Mouse (Mus musculus): ENCODE results near the gene 1110002E22Rik.

The 1110002E22Rik gene

DNA sequence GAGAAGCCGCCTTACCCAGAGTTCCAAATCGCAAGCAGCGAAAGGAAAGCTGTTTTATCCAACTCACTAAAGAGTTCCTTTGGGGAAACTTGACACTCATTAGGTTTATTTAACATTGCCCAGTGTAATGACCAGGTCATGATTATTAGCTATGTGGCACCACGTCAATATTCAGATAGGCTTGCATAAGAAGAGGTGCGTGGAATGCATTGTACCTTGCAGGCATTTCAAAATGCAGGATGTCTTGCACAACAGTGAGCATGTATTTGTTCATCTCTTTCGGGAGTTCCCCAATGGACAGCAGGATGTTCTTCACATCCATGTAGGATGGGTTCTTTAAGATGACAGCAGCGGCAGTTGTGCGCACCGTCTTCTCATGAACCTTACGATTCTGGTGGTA is 42.0 kb downstream of the 1110002E22Rik start:
- no peak for DNase-seq (ENCODE audit: low spot score in 2 of 2)

DNA sequence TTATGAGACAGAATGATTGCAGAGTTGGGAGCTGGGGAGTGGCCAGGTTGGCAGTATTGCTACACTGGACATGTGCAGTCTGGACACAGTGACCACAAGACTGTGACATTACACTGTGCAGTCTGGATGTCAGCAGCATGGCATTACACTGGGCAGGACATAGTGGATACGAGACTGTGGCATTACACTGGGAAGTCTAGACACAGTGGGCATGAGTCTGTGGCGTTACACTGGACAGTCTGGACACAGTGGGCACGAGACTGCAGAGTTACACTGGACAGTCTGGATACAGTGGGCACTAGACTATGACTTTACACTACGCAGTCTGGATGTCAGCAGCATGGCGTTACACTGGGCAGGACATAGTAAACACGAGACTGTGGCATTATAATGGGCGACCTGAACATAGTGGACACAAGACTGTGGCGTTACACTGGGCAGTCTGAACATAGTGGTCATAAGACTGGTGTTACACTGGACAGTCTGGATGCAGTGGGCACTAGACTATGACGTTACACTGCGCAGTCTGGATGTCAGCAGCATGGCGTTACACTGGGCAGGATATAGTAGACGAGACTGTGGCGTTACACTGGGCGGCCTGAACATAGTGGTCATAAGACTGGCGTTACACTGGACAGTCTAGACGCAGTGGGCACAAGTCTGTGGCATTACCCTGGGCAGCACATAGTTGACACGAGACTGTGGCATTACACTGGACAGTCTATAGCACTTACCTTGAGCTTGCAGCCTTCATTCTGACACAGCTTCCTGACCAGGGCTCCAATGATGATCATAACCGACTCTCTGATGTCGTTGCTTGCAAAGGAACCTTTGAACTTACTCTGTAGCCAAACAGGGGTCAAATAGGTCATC is 46.3 kb downstream of the 1110002E22Rik start:
- DNase-seq (ENCODE audit: low spot score in 2 of 2): no peak

DNA sequence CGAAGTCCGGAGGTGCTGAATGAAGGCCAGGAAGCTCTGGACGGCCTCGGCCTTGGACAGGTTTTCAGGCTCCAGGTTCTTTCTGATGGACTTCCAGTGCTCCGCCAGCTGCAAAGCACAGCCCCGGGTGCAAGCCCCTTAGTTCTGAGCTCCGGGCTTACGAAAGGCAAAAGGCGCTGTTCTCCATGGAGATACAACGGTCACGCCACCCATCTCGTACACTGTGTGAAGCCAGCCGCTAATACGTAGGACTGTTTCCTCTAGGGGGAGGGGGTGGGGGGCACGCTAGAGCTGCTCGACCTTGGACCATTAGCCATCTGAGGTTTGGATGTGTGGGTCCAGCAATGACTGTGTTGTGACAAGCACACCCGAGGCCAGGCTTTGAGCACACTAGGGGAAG is 49.3 kb downstream of the 1110002E22Rik start:
- DNase-seq (ENCODE audit: low spot score in 2 of 2): no peak

DNA sequence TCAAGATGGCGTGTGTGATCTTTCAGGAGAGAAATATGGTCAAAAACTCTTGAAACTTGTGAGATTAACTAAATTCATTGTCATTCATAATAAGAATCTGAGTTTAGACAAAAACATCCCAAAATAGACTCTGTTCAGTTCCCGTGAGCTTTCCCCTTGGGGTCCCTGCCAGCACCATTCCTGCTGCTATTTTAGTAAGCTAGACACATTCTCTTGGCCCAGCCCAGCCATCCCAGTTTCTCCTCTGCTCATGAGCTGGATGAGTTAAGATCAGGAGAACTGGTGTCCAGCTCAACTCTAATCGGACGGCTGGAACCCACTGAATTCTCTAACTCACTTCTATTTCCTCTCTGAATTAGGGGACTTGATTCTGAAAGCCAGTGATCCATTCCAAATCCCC is 52.0 kb downstream of the 1110002E22Rik start:
- no peak for DNase-seq (ENCODE audit: low spot score in 2 of 2)

DNA sequence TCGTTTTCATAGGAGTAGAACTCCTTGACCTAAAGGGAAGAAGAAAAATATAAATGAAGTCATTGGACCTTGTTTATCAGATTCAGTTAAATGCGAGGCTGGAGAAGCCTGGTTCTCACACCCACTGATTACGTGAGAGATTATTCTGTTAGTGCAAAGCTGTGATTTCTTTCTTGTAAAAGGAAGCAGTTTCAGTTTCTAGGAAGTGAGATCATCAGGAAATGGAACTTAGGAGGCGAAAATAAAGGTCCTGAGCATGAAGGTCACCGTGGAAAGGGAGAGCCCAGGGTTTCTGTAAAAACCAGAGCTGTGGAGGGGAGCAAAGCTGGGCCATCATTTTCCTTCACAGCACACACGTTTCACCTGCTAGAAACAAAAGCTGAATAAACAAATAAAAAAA is 53.5 kb downstream of the 1110002E22Rik start:
- no peak for DNase-seq (ENCODE audit: low spot score in 2 of 2)

DNA sequence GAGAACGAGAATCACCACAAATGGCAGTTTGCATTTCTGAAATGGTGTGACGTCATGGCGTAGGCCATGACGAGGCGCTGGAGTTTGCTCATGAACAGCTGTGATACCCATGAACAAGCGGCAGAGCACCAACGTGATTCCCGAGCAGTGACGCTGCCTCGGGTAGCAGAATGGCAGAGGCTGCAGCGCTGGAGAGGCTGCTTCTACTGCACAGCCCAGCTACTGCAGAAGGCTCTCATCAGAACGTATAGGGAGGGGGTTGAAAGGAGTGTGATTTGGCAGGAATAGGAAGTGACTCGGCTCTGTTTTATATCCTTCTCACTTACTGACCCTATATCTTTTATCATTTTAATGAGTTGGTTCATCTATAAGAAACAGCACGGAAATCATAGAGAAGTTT is 54.0 kb downstream of the 1110002E22Rik start:
- no peak for DNase-seq (ENCODE audit: low spot score in 2 of 2)

DNA sequence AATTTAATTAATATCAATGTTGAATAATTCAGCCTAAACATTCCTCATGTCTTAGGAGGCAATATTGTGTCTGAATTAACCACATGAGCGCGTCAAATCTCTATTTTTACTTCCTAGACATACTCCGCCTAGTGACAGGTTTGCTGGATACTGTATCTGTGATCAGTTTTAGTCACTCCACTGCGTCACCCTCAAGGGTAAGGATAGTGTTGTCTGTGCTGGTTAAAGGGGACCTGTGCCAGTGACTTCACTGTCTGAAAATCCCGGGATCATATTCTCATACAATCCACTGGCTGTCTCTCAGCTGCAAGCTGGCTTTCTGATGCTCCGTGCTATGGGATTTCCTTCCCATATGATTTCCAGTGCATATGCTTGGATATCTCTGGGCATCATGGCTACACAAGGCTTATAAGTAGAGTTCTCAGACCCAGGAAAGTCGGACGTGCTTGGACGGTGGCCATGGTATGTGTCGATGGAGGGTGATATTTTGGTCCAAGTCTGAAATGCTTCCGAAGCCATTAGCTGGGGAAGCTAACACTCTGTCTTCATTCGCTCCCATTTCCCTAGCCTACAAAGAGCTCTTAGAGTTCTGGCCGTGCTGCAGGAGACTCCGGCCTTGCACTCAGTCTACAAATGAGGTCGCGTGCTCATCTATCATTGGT is 54.7 kb downstream of the 1110002E22Rik start:
- no peak for DNase-seq (ENCODE audit: low spot score in 2 of 2)

DNA sequence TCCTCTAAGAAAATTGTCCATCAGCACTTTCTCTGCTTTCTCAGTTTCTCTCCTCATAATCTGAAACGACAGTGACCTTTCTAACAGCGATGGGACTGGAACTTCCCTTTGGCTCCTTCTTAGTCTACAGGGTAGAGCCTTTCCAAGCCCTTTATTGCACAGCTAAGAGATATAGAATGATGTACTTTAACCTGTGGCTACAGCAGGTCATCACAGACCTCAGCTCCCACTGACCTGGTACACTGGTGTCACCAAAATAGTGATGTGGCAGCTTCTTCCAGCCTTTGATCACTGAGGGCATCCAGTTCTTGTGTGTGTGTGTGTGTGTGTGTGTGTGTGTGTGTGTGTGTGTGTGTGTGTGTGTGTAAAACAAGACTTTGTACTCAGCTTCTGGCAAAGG is 56.6 kb downstream of the 1110002E22Rik start:
- DNase-seq (ENCODE audit: low spot score in 2 of 2): no peak

DNA sequence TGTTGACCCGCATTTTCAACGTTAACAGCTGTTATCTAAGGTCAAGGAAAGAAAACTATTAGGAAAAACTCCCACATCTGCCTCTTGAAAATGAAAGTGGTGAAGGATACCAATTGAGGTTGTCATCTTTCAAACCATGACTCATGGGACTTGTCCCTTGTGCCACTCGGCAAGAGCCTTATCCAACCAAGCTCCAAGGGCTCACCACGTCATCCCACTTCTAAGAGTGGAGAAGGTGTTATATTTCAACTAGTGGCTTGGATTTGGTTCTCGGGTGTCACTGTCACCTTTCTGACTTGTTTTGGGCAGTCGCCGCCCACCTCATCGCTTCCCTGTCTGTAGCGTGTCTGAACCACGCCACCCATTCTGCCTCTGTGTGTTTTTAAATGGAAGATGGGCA is 59.0 kb downstream of the 1110002E22Rik start:
- no peak for DNase-seq (ENCODE audit: low spot score in 2 of 2)

DNA sequence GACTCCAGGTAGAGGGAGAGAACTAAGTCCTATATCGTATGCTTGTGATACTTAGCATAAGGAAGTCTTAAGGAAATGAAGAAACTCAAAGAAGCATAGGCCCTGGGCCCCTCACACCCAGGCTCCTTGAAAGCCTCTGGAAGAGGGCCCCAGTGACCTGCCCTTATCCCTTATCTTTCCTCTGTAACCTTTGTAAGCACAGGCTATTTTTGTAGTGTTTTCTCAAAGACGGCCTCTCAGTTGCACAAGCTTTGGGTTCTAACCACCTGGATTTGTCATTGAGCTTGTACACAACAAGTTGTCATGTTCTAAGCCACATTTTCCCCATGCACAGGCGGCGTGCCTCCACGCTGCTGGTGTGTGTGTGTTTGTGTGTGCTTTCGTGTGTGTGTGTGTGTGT is 64.3 kb downstream of the 1110002E22Rik start:
- no peak for DNase-seq (ENCODE audit: low spot score in 2 of 2)

DNA sequence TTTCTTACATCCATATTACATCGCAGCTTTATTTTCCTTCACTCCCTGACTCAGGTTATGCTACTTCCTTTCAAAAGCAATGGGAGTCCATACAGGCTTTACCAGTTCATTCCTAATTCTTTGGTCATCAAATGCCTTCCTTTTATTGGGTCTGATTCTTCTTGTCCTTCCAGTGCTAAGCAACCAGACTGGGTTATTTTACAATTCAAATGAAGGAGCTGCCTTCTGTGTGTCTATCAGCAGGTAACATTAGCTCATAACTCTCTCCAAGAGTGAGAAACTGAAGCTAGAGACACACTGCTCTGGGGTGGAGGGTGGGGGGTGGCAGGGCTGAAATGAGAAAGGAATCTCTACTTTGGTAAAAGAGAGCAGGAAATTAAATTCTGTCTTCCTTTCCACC is 65.8 kb downstream of the 1110002E22Rik start:
- DNase-seq (ENCODE audit: low spot score in 2 of 2): no peak

Data from spleen, postnatal 36 days (tissue).